Mouse (Mus musculus) liver, postnatal 0 days (tissue): ENCODE data around the gene Arhgap15. TPM values are rescaled to one million over a fixed set of nuclear protein-coding genes. Genes with fewer than 3 reads are reported as not detected.

Experiments used
- ATAC-seq: fragments of 200-750 bp; cut with Nextera tagmentation; 2 replicates; pipeline ENCODE4 v1.8.0; 2017; ENCODE audit warnings: mild to moderate bottlenecking, moderate library complexity
- DNase-seq: peaks from one replicate; pipeline ENCODE4 v3.0.0-alpha.2; 2016
- H3K27ac ChIP-seq: fragments of 300-500 bp; sonication (generic); 2 replicates; pipeline ENCODE4 v1.5.1; 2014; ENCODE audit warnings: antibody characterized with exemption, moderate library complexity, mild to moderate bottlenecking, low read depth
- H3K27me3 ChIP-seq: fragments of 300-500 bp; sonication (generic); 2 replicates; pipeline ENCODE4 v1.6.1; 2014; ENCODE audit warnings: low read length, control low read depth, mixed read lengths; ENCODE audit not compliant: insufficient read depth
- H3K36me3 ChIP-seq: fragments of 300-500 bp; sonication (generic); replicated peaks from 2 replicates; pipeline ENCODE4 v1.6.1; 2014; ENCODE audit warnings: mild to moderate bottlenecking, control low read depth, low read length, moderate library complexity, mixed read lengths; ENCODE audit not compliant: insufficient read depth
- H3K4me1 ChIP-seq: fragments of 300-500 bp; sonication (generic); 2 replicates; pipeline ENCODE4 v1.6.1; 2014; ENCODE audit warnings: antibody characterized with exemption, mild to moderate bottlenecking, control low read depth; ENCODE audit not compliant: insufficient read depth
- H3K4me2 ChIP-seq: fragments of 300-500 bp; sonication (generic); 2 replicates; pipeline ENCODE4 v1.6.1; 2014; ENCODE audit warnings: low read depth, mild to moderate bottlenecking, low read length, moderate library complexity, mixed read lengths
- H3K4me3 ChIP-seq: fragments of 300-500 bp; sonication (generic); 2 replicates; pipeline ENCODE4 v1.5.1; 2014; ENCODE audit warnings: low read depth, low read length
- H3K9ac ChIP-seq: fragments of 300-500 bp; sonication (generic); replicated peaks from 2 replicates; pipeline ENCODE4 v1.6.1; 2014; ENCODE audit warnings: mild to moderate bottlenecking, moderate library complexity
- H3K9me3 ChIP-seq: fragments of 300-500 bp; sonication (generic); 2 replicates; pipeline ENCODE4 v1.6.1; 2016; ENCODE audit warnings: mild to moderate bottlenecking, control low read depth, low read length, mixed read lengths
- CTCF ChIP-seq: sonication (generic); IDR thresholded peaks from 2 replicates; pipeline ENCODE4 v1.5.1; 2016; ENCODE audit warnings: antibody characterized with exemption, low read depth
- EP300 ChIP-seq: IDR thresholded peaks from 2 replicates; pipeline ENCODE4 v1.6.1; 2016; ENCODE audit warnings: antibody characterized with exemption, low read depth, mild to moderate bottlenecking
- WGBS: fragments of 180-500 bp; shearing (Covaris S2); extraction: QIAGEN DNeasy Blood & Tissue Kit; methylation state at CpG from one replicate; pipeline ENCODE4 v1.1.7; 2014; ENCODE audit not compliant: insufficient replicate concordance; 5-methylcytosine and 5-hydroxymethylcytosine counted together
- polyA plus RNA-seq: library from polyadenylated mRNA; unstranded; fragments of >200 nt; fragmentation: Nextera tagmentation; extraction: Ambion mirVana; gene quantifications from 2 replicates; pipeline ENCODE4 v1.2.1, GENCODE M21; 2015

Arhgap15 gene
- polyA plus RNA-seq, 1 experiment from 2014 or later, result 6.3 TPM

DNA sequence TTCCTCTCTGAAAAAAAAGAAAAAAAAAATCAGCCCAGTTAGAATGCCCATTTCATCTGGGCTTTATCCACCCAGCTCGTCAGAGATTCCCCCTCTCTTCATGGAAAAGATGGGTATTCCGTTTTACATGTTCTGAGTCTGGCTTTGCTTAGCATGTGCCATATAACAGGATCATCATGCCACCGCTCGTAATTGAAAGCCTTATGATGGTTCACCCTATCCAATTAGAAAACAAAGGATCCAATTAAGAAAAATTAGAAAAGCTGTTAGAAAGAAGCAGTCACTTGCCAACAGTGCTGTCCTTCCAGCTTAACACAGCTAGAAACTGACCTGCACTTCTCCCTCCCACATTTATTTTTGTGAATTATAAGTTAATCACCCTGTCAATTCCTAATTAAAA is 640.9 kb downstream of the Arhgap15 start:
- DNase-seq (no peak), ATAC-seq (no peak)
- H3K9ac ChIP-seq, result no peak overlapping the region
- H3K9me3 ChIP-seq, result no peaks in the 10 kb centered on the region
- H3K27me3 ChIP-seq, result no peaks in the 10 kb centered on the region
- H3K36me3 ChIP-seq, result no peaks in the 10 kb centered on the region
- WGBS, result 78% methylated on average over 4 of the region's 4 CpGs
- no peak overlapping the region for H3K4me3 ChIP-seq
- no peak for TF ChIP-seq CTCF
- no peak for TF ChIP-seq EP300
- no peak overlapping the region for H3K27ac ChIP-seq
- no peaks in the 10 kb centered on the region for H3K4me1 ChIP-seq
- H3K4me2 ChIP-seq, result no peak overlapping the region

DNA sequence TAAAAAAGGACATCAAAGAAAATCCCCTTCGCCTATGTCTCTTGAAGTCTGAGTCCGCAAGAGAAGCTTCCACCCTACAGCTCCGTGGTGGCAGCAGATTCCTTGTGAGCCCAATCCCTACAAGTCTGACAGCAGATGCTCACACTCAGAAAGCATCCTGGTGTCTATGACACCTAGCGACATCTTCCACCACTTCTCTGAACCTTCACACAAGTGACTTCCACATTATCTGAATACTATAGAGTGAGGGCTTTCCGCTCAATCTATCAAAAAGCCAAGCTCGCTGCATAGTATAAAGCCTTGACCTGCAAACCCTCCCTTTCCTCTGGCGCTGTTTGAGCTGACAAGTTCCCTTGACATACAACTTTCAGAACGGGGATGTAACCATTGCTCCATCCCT is 645.2 kb downstream of the Arhgap15 start:
- ATAC-seq, result no peak
- Histone ChIP-seq H3K9me3 (no peaks in the 10 kb centered on the region), H3K4me2 (no peak overlapping the region), H3K9ac (no peak overlapping the region), H3K27me3 (no peaks in the 10 kb centered on the region), H3K4me3 (no peak overlapping the region), H3K36me3 (no peaks in the 10 kb centered on the region), H3K27ac (no peak overlapping the region), H3K4me1 (no peaks in the 10 kb centered on the region)
- TF ChIP-seq EP300 (no peak), CTCF (no peak)
- no peak for DNase-seq
- WGBS, result 75% methylated on average over 8 of the region's 8 CpGs

DNA sequence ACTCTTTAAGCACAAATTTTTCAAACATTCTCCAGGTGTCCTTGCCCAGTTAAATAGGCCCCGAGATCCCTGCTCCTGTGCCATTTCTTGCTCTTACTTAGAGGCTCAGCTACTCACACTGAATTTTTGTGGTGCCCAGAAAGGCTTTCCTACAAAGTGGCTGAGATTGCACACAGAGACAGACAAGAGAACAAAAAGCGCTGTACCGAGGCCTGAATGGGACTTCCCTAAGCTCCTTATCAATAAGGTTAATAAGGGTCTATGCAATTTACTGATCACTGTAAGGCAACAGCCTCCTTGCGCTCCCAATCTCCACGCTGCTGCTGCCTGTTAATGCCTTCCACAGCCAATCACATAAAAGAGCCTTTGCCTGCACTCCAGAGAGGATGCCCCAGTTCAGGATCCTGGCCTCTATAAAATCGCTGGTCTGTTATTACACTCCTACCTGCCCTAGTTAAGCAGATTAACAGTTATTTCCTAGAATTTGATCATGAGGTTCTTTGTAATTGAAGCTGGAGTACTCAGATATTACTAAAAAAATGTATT is 646.4 kb downstream of the Arhgap15 start:
- WGBS, result 65% methylated on average over 6 of the region's 6 CpGs
- H3K9ac ChIP-seq, result no peak overlapping the region
- H3K36me3 ChIP-seq, result no peaks in the 10 kb centered on the region
- ATAC-seq (no peak), DNase-seq (no peak)
- no peaks in the 10 kb centered on the region for H3K27me3 ChIP-seq
- H3K27ac ChIP-seq, result no peak overlapping the region
- no peak overlapping the region for H3K4me3 ChIP-seq
- TF ChIP-seq CTCF (no peak), EP300 (no peak)
- H3K4me2 ChIP-seq, result no peak overlapping the region
- no peaks in the 10 kb centered on the region for H3K9me3 ChIP-seq
- H3K4me1 ChIP-seq, result no peaks in the 10 kb centered on the region

DNA sequence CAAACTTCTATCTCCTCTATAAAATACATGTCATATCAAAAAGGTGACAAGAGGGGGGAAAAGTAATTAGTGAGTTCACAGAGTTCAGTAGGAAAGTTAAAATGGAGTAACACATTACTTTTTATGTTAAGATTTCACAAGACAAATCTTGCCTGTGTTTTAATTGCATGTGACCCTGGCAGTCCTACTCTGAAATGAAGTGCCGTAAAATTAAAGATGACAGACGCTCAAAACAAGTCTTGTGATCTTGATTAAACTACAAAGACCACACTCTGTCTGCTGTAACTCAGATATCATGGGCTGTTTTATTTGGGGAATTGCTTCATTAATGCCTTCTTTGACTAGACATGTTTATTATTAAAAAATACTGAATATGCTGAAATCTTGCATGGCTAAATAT is 647.0 kb downstream of the Arhgap15 start:
- no peak for TF ChIP-seq EP300
- TF ChIP-seq CTCF, result no peak
- no peaks in the 10 kb centered on the region for H3K9me3 ChIP-seq
- H3K4me1 ChIP-seq, result no peaks in the 10 kb centered on the region
- H3K27me3 ChIP-seq, result no peaks in the 10 kb centered on the region
- no peak overlapping the region for H3K27ac ChIP-seq
- no peak overlapping the region for H3K9ac ChIP-seq
- ATAC-seq (no peak), DNase-seq (no peak)
- no peaks in the 10 kb centered on the region for H3K36me3 ChIP-seq
- H3K4me3 ChIP-seq, result no peak overlapping the region
- 76% methylated on average over 2 of the region's 2 CpGs for WGBS
- no peak overlapping the region for H3K4me2 ChIP-seq

DNA sequence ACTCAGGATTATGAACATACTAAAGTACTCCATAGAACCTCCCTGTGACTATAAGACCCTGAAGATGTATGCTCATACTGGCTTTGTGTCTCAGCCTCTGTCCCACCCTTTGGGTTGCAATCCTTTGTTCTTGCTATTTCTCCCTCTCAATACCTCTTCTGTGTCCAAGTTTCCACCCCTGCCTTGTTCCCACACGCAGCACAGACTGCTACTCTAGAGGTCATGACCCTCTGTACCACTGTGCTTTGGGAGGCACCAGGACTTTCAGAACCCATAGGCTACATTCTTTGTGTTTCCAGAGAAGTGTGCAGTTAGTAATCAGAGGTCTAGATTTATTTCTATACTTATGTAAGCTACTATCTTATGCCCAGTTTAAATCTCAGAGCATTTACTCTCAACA is 648.6 kb downstream of the Arhgap15 start:
- Histone ChIP-seq H3K36me3 (no peaks in the 10 kb centered on the region), H3K4me2 (no peak overlapping the region), H3K4me1 (no peaks in the 10 kb centered on the region), H3K27me3 (no peaks in the 10 kb centered on the region), H3K9ac (no peak overlapping the region), H3K4me3 (no peak overlapping the region), H3K9me3 (no peaks in the 10 kb centered on the region), H3K27ac (no peak overlapping the region)
- no peak for TF ChIP-seq CTCF
- no peak for TF ChIP-seq EP300
- WGBS, result 46% methylated on average over 1 of the region's 1 CpGs
- DNase-seq, result no peak
- ATAC-seq, result no peak

DNA sequence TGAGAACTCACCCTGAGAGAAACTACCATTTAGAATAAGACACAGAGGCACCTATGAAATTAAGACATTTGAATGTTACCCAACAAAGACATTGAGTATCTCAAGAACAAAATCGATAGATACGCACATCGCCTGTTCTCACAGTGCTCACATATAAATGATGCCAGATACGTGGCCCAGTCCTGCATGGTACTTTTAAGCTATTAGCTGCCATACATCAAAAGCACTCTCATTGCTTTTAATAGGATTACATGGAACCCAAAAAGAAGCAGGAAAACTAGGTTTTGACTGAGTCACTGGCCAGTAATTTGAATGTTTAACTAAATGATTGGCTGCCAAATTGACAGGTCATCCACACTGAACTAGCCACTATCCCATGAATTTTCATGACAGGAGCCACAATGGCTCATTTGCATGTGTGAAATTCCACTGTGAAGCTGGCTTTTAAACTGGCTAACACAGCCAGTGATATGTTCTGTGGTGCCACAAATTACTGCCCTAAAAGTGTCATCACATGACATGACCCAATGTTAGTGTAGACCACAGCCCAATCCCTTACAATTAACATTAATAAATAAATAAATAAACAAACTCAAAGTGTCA is 649.2 kb downstream of the Arhgap15 start:
- Histone ChIP-seq H3K4me3 (no peak overlapping the region), H3K9me3 (no peaks in the 10 kb centered on the region), H3K27ac (no peak overlapping the region), H3K4me2 (no peak overlapping the region), H3K27me3 (no peaks in the 10 kb centered on the region), H3K36me3 (no peaks in the 10 kb centered on the region), H3K4me1 (no peaks in the 10 kb centered on the region), H3K9ac (no peak overlapping the region)
- TF ChIP-seq EP300 (no peak), CTCF (no peak)
- ATAC-seq (no peak), DNase-seq (no peak)
- 85% methylated on average over 4 of the region's 4 CpGs for WGBS

DNA sequence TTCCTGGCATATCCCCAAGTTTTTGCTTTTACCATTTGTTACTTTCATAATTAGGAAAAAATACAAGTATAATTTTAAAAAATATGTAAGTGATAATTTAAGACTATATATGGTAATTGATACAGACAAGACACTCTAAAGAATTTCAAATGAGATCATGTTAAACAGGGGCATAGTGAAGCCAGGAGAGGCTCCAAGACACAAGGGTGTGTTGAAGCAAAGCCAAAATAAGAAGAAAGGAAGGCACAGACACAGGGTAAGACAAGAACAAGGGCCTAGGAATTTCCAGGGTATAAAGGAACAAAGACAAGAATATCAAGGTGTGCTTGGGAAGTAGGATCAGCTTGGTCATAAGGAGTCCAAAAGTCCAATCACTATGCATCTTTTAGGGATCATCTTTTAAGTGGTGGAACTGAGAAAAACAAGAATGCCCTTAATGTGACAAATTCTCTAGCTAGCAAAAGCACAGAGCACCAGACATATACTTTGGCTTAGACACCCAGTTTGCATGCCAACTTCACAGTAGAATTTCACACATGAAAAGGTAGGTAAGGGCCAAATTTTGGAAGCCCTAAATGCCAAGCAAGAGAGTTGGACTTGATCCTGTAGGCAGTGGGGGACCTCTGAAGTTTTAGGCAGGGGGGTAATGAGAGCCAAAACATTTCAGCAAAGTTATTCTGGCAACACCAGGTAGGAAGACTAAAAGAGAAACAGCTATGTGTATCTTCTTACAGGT is 650.7 kb downstream of the Arhgap15 start:
- TF ChIP-seq CTCF (no peak), EP300 (no peak)
- ATAC-seq (no peak), DNase-seq (no peak)
- Histone ChIP-seq H3K9ac (no peak overlapping the region), H3K9me3 (no peaks in the 10 kb centered on the region), H3K4me3 (no peak overlapping the region), H3K27me3 (no peaks in the 10 kb centered on the region), H3K4me2 (no peak overlapping the region), H3K36me3 (no peaks in the 10 kb centered on the region), H3K27ac (no peak overlapping the region), H3K4me1 (no peaks in the 10 kb centered on the region)
